Mouse (Mus musculus): Measurements from ENCODE around the gene Elovl5.

Gene Elovl5

GRCm38 (mm10) chr9:77928769-77929168, 11.6 kb downstream of the Elovl5 start:
- no peak for DNase-seq (ENCODE audit: low spot score)

- DNase-seq (ENCODE audit: low spot score), result no peak
Measured at GRCm38 (mm10) chr9:77929296-77929695, 12.1 kb downstream of the Elovl5 start.

- no peak for DNase-seq (ENCODE audit: low spot score)
Measured at GRCm38 (mm10) chr9:77930036-77930859, 13.1 kb downstream of the Elovl5 start.

- DNase-seq (ENCODE audit: low spot score), result no peak
Measured at GRCm38 (mm10) chr9:77930860-77931184, 13.7 kb downstream of the Elovl5 start.

GRCm38 (mm10) chr9:77931740-77932139, 14.6 kb downstream of the Elovl5 start:
- DNase-seq (ENCODE audit: low spot score), result no peak

GRCm38 (mm10) chr9:77935818-77936611, 18.9 kb downstream of the Elovl5 start:
- DNase-seq (ENCODE audit: low spot score), result no peak

GRCm38 (mm10) chr9:77937875-77938274, 20.7 kb downstream of the Elovl5 start:
- no peak for DNase-seq (ENCODE audit: low spot score)

GRCm38 (mm10) chr9:77938761-77939553, 21.8 kb downstream of the Elovl5 start:
- DNase-seq (ENCODE audit: low spot score), result no peak

GRCm38 (mm10) chr9:77939554-77939920, 22.4 kb downstream of the Elovl5 start:
- no peak for DNase-seq (ENCODE audit: low spot score)

- DNase-seq (ENCODE audit: low spot score), result no peak
Measured at GRCm38 (mm10) chr9:77941058-77941457, 23.9 kb downstream of the Elovl5 start.

- DNase-seq (ENCODE audit: low spot score), result no peak
Measured at GRCm38 (mm10) chr9:77941836-77942235, 24.7 kb downstream of the Elovl5 start.

- DNase-seq (ENCODE audit: low spot score), result no peak
Measured at GRCm38 (mm10) chr9:77942411-77942810, 25.2 kb downstream of the Elovl5 start.

GRCm38 (mm10) chr9:77943316-77943715, 26.2 kb downstream of the Elovl5 start:
- no peak for DNase-seq (ENCODE audit: low spot score)

- DNase-seq (ENCODE audit: low spot score), result no peak
Measured at GRCm38 (mm10) chr9:77944195-77944594, 27.0 kb downstream of the Elovl5 start.

- no peak for DNase-seq (ENCODE audit: low spot score)
Measured at GRCm38 (mm10) chr9:77945792-77946666, 28.9 kb downstream of the Elovl5 start.

- no peak for DNase-seq (ENCODE audit: low spot score)
Measured at GRCm38 (mm10) chr9:77948214-77948613, 31.1 kb downstream of the Elovl5 start.

GRCm38 (mm10) chr9:77949753-77950268, 32.6 kb downstream of the Elovl5 start:
- DNase-seq (ENCODE audit: low spot score), result no peak

GRCm38 (mm10) chr9:77950841-77951475, 33.8 kb downstream of the Elovl5 start:
- DNase-seq (ENCODE audit: low spot score), result no peak

- no peak for DNase-seq (ENCODE audit: low spot score)
Measured at GRCm38 (mm10) chr9:77951971-77952370, 34.8 kb downstream of the Elovl5 start.

- DNase-seq (ENCODE audit: low spot score), result no peak
Measured at GRCm38 (mm10) chr9:77953053-77953452, 35.9 kb downstream of the Elovl5 start.

GRCm38 (mm10) chr9:77954496-77954895, 37.3 kb downstream of the Elovl5 start:
- no peak for DNase-seq (ENCODE audit: low spot score)

Measured in embryo, embryonic 10.5 days (tissue).